Mouse (Mus musculus) gastrocnemius, postnatal 4 days (tissue): ENCODE results near the gene Slc15a5. TPM values are rescaled to one million over a fixed set of nuclear protein-coding genes. Genes with fewer than 3 reads are reported as not detected.
"Not testable (repeated sequence)": the region's sequence is repeated elsewhere in the genome, so short reads cannot be mapped to it uniquely, and the experiment has no call there.

ENCODE experiments used
- DNase-seq, 2 experiments: peaks; one replicate each; pipeline ENCODE4 v3.0.0; 2021 to 2022; ENCODE audit warnings: low spot score in 2 of 2, mixed read lengths in 2 of 2
- long read RNA-seq, 2 experiments: library from polyadenylated mRNA; stranded (forward); transcript quantifications; one replicate each; pipeline ENCODE4 v2.0.0; 2021
- total RNA-seq, 2 experiments: library from RNA; stranded (reverse); gene quantifications; 2 replicates each; pipeline ENCODE4 v1.2.3; 2021

Slc15a5 gene
- not detected for total RNA-seq
- long read RNA-seq, experiment 1: 0 reads
- long read RNA-seq, experiment 2: 0 reads

- no peak for DNase-seq
Measured at GRCm38 (mm10) chr6:138079816-138080215, at the start of gene Slc15a5. Gene Slc15a5, minus strand, starts transcription at chr6:138079916.

DNA sequence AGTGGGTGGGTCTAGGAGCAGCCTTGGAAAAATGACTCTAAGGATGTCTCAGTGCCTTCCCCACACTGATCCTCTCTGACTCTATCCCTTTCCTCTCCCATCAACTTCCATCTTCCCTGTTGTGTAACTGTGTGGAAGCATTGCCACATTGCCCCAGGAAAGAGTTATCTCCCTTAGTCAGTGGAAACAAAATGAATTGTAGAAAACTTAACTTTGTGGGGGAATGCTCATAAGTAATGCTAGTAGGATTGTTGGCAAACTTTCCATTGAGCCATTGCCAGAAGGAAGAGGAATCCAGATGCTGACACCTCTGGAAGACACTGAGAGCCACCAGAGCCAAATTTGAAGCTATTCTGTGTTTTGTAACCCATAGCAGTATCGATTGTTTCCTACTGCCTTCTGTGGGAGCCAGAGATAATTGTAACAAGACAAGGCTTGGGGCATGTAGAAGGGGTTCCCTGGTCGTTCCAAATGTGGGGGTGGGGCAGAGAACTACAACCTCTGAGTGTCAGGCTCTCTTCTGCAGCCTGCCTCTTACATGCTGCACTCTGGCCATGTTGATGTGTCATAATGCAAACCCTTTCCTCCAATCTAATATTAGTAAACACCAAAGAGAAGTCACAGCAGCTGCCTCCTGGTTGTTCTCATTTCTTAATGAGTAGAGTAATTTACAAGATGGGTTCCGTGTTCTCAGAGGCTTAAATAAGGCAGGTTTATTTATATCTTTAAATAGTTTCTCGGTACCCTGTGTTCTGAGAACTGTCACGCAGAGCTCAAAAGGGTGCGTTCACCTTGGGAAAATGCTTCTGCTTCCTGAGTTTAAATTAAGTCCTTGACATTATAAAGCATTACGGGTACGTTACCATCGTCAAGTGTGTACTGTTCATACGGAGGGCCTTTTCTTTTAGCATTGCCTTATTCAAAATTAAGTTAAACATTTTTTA lies 48.9 kb upstream of the Slc15a5 start:
- peak in 1 of 2 experiments; percentile 30 for DNase-seq

- DNase-seq: no peak
Measured at GRCm38 (mm10) chr6:138117496-138117895, 37.8 kb upstream of the Slc15a5 start.

DNA sequence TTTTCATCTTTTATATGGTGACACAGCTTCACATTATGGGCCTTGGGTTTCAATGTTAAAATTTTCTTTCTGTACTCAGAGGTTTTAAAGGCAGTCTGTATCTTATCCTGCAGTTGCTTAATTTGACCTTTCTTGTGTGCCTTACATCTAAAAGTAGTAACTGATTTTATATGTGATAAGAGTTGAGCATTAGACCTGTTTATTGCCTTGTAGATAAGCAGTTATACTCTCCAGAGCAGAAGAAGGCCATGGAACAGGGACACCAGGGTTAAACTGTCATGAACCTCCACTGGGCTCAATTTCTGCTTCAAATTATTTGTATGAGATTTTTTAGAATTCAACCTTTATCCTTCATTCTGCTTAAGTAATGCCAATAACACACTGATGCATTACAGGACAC lies 24.8 kb upstream of the Slc15a5 start:
- DNase-seq: no peak

DNA sequence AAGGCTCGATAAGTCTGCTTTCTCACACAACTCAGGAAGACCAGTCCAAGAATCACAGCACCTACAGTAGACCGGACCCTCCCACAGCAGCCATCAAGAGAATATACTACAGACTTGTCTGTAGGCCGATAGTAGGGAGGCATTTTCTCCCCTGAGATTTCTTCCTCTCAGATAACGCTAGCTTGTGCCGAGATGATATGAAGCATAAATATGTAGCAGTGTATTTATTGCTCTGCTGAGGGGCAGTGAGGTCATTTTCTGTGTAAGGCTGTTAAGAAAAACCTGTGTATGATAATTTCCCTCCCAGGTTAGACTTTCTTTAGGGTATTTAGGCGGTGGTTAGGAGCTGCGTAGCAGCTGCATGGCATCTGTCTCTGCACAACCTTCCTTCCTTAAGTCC lies 23.2 kb upstream of the Slc15a5 start:
- no peak for DNase-seq

- no peak for DNase-seq
Measured at GRCm38 (mm10) chr6:138101843-138102242, 22.1 kb upstream of the Slc15a5 start.

DNA sequence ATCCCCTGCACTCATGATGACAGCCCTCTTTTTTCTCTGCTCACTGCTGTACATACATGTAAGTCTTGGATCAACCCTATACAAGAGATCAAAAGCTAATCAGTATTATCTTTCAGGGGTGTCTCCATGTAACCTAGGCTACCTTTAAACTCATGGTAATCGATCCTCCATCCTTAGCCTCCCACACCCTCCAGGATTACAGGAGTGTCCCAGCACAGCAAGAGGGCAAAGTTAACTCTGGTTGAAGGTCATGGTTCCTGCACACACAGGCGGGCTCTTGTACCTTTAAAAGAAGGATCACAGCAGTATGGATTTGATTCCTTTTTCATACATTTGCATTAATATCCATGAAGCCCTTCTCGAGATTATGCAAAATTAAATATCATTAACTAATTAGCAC lies 19.9 kb upstream of the Slc15a5 start:
- no peak for DNase-seq

DNA sequence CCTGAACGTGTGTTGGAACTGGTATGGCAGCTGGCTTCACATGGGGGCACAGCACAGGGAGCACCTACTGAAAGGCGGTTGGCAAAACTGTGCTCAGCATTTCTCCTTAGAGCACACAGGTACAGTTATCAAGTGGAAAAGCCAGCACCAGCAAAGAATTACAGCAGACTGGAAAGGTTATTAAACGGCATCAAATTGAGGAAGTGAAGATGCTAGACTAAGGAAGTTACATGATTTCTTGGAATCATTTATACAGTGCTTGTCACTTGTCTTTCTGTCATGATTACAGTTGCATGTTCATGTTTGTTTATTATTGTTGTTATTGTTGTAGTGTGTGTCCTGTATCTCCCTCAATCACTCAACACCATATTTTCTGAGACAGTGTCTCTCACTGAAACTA lies 15.3 kb upstream of the Slc15a5 start:
- DNase-seq: no peak

- DNase-seq: no peak
Measured at GRCm38 (mm10) chr6:138092432-138092831, 12.7 kb upstream of the Slc15a5 start.

- no peak for DNase-seq
Measured at GRCm38 (mm10) chr6:138089084-138089483, 9.4 kb upstream of the Slc15a5 start.

- DNase-seq: not testable (repeated sequence)
Measured at GRCm38 (mm10) chr6:138086421-138086820, 6.7 kb upstream of the Slc15a5 start.

GRCm38 (mm10) chr6:138080778-138081549 lies 1.2 kb upstream of the Slc15a5 start:
- no peak for DNase-seq

DNA sequence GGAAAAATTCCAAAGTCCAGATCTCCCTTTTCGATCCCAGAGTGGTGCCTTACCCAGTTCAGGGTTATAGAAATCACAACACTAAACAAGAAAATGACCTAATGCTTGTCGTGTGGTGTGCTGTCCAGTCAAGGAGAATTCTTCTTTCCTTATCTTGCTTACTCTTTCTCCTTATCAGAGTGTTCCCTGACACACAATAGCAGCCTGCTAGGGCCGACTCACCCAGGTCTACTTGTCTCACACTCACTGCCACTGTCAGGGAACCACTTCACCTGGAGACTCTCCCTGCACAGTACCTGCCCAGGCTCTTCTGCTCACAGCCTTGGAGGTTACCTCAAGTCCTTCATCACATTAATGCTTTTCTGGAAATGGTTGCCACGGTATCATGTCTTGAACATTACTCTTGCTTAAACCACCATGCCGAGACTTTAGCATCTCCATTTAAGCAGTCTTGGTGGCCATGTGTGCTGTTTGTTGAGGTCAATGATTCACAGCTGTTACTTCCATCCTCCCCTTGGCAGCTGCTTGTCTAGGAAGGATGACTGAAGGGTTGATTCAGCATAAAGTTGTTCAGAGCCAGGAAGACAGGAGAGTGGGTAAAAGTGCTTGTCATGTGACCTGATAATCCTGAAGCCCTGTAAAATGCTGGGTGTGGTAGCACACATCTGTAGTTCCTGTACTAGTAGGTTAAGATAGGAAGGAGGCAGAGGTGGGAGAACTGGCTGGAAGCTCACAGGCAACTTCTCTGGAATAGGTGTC lies 1.9 kb downstream of the Slc15a5 start:
- no peak for DNase-seq

GRCm38 (mm10) chr6:138075723-138076122 lies 4.0 kb downstream of the Slc15a5 start:
- no peak for DNase-seq

- DNase-seq: no peak
Measured at GRCm38 (mm10) chr6:138073540-138073939, 6.2 kb downstream of the Slc15a5 start.

DNA sequence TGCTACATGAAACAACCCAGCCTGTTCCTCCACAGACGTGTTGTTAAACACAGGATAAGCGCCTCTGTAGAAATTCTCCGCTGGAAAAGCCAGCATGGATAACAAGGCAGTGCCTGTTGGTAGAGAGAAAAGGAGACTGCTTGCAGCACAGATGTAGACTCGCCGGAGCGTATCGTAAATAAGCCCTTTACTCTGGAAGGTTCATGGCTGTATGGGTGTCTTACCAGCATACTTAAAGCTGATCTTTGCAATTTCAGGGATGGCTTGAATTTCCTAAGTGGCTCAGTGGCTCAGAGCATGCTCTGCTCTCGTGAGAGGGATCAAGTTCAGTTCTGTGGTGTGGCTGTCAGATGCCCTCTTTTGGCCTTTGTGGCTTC lies 6.8 kb downstream of the Slc15a5 start:
- no peak for DNase-seq

- DNase-seq: no peak
Measured at GRCm38 (mm10) chr6:138072110-138072962, 7.4 kb downstream of the Slc15a5 start.

DNA sequence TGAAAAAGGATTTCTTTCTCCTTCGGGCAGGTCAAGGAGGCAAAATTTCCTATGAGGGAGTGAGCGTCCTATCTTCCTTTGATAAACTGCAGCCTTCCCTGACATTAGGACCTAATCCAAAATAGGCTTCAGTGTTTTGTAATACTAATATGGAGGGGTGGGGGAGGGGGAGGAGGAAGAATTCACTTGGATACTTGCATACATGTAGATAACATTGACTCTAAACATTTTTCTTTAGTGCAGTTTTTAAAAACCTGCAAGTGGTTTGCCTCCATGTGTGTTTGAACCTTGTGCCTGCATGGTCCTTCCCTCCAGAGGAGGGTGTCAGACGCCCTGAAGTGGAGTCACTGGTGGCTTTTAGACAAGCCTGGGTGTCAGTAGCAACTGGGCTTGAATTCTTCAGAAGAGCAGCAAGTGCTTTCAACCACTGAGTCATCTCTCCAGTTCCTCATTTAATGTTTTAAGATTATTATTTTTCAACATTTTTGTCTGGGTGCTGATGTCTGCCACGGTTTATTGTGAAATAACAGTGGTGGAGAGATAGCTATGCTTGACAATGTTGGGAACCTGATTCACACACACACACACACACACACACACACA lies 8.1 kb downstream of the Slc15a5 start:
- no peak for DNase-seq

DNA sequence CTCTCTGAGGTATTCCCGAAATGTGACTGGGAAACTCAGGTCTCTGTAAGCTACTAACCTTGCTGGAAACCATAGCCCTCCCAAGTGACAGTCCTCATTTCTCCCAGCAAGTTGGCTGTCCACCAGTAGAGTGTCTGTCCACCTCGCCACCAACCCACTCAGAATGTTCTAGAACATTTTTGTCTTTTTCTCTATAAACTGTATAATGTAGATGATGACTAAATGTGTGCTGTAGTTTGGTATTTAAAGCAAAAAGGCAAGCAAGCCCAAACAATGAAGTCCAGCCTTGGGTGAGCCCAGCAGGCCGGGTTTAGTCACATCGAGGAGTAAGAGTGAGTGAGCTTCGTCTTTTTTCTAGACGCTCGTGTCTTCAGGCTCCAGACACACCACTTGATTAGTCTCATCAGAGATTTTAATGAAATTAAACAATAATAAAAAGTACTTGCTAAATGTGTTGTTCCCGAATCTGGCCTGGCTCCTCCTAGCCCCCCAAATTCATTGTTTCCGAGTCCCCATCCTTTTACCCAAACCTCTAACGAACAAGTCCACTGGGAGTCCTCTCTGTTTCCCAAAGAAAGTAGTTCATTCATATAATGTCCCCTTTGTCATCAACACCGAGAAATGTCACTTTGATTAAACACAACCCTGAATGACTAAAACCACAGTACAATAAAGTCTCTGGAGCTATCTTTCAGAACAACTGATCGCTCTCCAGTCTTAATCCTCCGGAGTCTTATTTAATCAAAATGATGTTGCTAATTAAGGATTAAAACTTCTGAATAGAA lies 8.8 kb downstream of the Slc15a5 start:
- DNase-seq: no peak
